Mouse (Mus musculus) v-Abl transformed pro-B cells (cell line): ENCODE results near the gene Adgrf3.

Source experiments
- in situ Hi-C, 2 experiments: fragments of 400-800 bp; cut with MboI; formaldehyde crosslinking; loops; one replicate each; pipeline ENCODE4 v1.15.1; 2025; ENCODE audit not compliant: unreplicated experiment in 2 of 2

Gene Adgrf3

DNA sequence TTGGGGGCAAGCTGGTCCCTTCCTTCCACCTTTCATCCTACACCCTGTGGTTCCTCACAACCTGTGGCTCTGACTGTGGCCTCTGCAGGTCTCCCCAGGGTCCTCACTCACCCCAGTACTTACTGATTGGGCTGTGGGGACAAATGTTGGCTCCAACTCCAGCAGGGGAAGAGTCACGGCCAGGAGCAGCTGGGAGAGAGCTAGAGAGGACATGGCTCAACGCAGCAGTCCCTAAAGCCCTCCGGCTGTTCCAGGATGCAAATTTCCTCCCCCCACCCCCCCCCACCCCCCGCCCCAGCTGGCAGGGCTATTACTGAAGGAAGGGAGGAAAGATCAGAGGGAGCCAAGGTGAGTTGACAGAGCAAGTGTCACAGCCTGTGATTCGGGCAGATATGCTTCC, at the start of gene Adgrf3:
TSS of gene Adgrf3 (minus strand) at position 230 of the 400 bp plus-strand sequence.
- in situ Hi-C loops, result loop anchor here in 1 of 2 experiments (5.0 kb wide), 1 partner anchor 818 kb away; no protein-coding TSS in a partner anchor

GRCm38 (mm10) chr5:30247666-30248065, 42.1 kb upstream of the Adgrf3 start:
- in situ Hi-C loops, result no loop called here

DNA sequence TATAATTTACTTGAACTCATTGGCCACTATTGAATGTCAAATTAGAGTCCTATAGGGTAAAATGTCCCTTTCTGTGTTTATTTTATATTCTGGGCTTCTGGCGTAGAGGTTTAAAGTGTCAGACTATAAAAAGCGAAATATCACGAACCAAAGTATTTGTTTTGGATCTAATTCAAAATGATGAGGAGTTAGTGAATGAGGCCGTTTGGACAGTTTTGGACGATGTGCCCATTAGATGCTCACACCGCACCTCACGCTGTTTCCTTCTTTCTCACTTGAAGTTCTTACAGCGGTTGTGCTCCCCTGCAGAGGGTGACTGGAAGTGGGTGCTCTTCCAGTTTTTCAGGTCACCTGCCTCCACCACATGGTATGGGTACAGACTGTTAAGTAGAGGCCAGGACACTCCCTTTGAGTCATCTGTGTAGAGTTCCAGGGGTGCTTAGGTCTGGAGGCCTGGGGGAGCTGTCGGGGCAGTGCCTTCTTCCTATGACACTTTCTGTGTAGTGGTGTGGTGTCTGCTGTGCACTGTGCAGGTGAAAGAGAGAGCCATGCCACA, 40.4 kb upstream of the Adgrf3 start:
- in situ Hi-C loops, result no loop called here

DNA sequence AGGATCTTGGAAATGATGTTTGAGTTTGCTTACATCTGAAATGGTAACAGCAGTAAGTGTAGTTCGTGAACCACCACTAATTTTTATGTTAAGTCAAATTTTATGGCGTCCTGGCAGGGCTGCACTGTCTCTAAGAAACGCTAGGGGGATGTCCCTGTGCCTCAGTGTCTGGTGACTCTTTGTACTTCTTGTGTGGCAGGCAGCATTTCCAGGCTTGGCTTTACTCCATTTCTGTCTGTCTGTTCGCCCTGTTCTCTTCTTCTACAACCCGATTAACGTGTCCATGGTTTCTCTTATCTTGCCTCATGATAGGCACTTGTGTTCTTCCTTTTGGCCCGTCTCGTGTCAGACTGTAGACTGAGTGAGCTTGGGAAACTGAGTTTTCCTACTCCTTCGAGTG, 38.2 kb upstream of the Adgrf3 start:
- in situ Hi-C loops, result no loop called here

DNA sequence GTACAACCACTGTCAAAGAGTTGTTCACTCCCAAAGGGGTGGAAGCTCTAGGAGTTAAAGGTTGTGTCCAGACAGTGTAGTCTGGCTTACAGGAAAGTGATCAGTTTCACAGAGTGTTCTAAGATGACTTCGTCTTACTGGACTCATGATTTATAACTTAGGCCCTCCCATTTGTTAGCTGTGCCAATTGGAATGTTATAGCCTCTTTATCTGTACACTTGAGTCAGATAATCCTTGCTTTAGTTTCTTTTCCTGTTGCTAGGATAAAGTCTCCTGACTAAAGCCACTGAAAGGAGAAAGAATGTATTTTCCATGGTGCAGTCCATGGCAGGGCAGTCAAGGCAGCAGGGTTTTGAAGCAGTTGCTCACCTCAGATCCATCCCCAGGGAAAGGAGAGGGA, 36.9 kb upstream of the Adgrf3 start:
- in situ Hi-C loops, result no loop called here

- in situ Hi-C loops, result no loop called here
Measured at GRCm38 (mm10) chr5:30240552-30240951, 35.0 kb upstream of the Adgrf3 start.

DNA sequence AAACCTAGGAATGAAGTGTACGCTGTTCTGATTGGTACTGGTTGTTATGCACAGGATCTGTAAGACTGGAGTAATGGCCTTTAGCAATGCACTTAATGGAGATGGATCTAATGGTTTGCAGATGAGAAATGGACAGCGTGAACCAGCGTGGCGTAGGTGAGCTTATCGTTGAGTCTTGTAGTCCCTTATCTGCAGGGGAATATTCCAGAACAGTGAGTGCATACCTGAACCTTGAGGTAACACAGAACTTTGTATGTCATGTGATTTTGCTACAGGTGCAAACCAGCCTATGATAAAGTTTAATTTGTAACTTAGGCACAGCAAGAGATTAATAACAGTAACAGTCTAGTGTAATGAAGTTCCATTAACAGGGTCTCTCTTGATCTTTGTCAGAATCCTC, 33.0 kb upstream of the Adgrf3 start:
- in situ Hi-C loops, result loop anchor here in 1 of 2 experiments (10.0 kb wide), 1 partner anchor 406 kb away; the partner anchor contains the start of gene Slc35f6

- in situ Hi-C loops, result loop anchor here in 1 of 2 experiments (10.0 kb wide), 1 partner anchor 409 kb away; the partner anchor contains the start of gene Slc35f6
Measured at GRCm38 (mm10) chr5:30235641-30236126, 30.2 kb upstream of the Adgrf3 start.

GRCm38 (mm10) chr5:30233979-30234378, 28.5 kb upstream of the Adgrf3 start:
- in situ Hi-C loops, result loop anchor here in 1 of 2 experiments (10.0 kb wide), 1 partner anchor 411 kb away; the partner anchor contains the start of gene Slc35f6

- in situ Hi-C loops, result loop anchor here in 1 of 2 experiments (10.0 kb wide), 1 partner anchor 412 kb away; the partner anchor contains the start of gene Slc35f6
Measured at GRCm38 (mm10) chr5:30233042-30233441, 27.5 kb upstream of the Adgrf3 start.

DNA sequence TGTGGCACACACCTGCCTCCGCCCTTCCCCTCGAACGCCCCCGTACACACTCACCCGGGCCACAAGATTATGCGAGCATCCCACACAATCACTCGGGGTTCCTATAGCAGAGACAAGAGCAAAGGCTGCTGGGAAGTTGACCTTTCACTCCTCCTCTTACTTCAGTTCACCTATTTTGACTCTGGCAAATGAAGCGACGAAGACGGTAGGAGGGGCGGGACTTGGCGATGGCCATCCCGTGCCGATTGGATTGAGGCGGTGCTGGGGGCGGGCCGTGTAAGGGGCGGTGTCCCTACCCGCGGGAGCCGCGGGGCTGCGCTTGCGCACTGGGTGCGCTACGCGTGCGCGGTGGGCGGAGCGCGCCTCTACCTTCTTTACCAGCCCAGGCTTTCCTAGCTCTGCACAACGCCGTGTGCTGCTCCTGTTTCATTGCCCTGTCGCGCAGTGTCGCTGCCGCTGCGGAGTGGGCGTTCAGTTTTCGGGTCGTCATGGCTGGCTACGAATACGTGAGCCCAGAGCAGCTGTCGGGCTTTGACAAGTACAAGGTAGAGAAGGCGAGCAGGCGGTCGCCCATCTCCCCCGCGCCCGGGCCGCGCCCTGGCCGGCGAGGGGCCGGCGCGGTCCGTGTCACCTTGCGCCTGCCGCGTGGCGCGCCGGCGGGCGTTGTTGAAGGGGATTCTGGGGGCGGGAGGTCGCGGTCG, 26.9 kb upstream of the Adgrf3 start, which contains the start of gene Selenoi:
TSS of gene Selenoi (plus strand) at position 311 of the 701 bp plus-strand sequence.
- in situ Hi-C loops, result loop anchor here in 1 of 2 experiments (10.0 kb wide), 1 partner anchor 412 kb away; the partner anchor contains the start of gene Slc35f6

DNA sequence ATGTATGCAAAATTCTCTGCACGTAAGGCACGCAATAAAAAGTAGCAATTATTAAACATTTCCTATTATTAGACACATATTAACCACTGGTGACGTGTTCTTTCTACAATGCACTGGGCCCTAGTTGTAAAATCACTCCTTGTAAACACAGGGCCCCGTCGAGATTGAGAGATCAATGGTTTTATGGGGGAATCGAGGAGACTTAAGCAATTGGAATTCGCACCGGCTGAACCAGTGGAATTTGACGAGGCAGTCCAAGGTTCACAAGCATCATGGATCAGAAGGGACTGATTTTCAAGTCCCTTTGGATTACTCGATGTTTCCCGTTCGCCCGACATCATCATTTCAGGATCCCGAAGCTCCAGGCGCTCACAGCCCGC, 26.4 kb upstream of the Adgrf3 start:
- in situ Hi-C loops, result loop anchor here in 1 of 2 experiments (10.0 kb wide), 1 partner anchor 413 kb away; the partner anchor contains the start of gene Slc35f6

GRCm38 (mm10) chr5:30230901-30231300, 25.4 kb upstream of the Adgrf3 start:
- in situ Hi-C loops, result loop anchor here in 1 of 2 experiments (10.0 kb wide), 1 partner anchor 414 kb away; the partner anchor contains the start of gene Slc35f6

DNA sequence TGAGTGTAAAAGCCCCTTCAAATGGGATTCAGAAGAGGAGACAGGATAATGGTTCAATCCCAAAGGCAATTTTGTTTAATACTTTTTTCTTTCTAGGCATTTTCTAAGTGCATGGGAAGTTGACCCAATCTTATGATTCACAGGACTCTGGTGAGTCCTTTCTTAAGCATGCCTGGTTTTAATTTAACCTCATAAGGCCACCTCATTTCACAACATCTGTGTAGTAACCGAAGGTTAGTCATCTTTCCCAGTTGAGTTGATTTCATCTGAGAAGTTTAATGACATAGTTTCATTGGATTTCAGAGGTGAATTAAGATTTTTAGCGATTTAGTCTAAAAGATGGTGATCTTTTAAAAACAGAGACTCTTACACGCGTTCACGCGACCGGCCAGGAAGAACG, 17.2 kb upstream of the Adgrf3 start:
- in situ Hi-C loops, result no loop called here

- in situ Hi-C loops, result no loop called here
Measured at GRCm38 (mm10) chr5:30220666-30221065, 15.1 kb upstream of the Adgrf3 start.

DNA sequence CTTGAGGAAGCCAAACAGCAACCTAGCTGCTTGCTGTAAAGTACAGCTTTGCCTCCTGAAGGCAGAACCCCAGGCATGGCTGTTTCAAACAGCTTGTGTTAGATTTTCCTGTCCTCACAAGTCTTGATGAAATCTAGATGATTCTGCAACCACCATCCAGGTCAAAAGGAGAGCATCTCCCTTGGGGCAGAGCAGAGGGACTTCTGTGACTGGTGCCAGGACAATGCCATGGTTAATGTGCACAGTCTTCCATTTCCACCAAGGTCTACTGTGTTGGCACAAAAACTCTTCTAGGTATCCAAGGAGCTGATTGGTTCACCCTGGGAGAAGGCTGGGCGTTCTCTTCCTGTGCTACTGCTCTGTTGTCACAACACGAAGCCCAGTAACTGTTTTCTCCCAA, 14.2 kb upstream of the Adgrf3 start:
- in situ Hi-C loops, result loop anchor here (10.0 kb wide), 2 partner anchors 415 to 425 kb away; partner anchors contain the start of gene Slc35f6 (in 1 of the 2)

GRCm38 (mm10) chr5:30215970-30216369, 10.4 kb upstream of the Adgrf3 start:
- in situ Hi-C loops, result loop anchor here (10.0 kb wide), 2 partner anchors 419 to 429 kb away; partner anchors contain the start of gene Slc35f6 (in 1 of the 2)

DNA sequence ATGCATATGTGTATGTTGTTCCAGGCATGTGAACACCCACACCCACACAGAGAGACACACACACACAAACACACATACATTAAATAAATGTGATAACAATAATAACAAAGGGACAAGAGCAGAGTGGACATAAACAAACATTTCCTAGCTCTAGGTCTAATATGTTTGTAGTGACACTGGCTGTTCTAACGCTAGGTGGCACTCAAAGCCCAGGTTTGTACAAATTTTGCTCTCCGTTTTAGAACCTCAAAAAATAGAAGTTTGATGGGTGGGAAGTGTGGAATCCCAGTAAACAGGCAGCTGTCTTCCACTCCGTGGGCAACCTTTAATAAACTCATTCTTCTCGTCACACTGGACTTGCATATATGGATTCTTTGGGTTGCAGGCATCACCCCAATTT, 9.4 kb upstream of the Adgrf3 start:
- in situ Hi-C loops, result loop anchor here (5.0 to 10.0 kb wide), 3 partner anchors 267 to 430 kb away; partner anchors contain the start of gene Slc35f6 (in 1 of the 2)

DNA sequence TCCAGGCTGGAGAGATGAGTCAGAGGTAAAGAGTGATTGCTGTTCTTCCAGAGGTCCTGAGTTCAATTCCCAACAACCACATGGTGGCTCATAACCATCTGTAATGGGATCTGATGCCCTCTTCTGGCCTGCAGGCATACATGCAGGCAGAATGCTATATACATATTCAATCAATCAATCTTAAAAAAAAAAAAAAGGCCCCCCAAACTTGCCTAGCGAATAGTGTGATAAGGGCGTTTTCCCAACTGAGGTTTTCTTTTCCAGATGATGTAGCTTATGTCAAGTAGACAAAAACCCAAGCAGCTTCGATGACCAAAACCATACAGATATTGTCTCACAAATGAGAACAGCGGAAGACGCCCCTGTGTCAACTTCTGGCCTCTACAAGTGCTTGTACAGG, 5.2 kb upstream of the Adgrf3 start:
- in situ Hi-C loops, result loop anchor here (5.0 to 10.0 kb wide), 3 partner anchors 272 to 434 kb away; partner anchors contain the start of gene Slc35f6 (in 1 of the 2)

GRCm38 (mm10) chr5:30207276-30207675, 1.8 kb upstream of the Adgrf3 start:
- in situ Hi-C loops, result loop anchor here in 1 of 2 experiments (5.0 kb wide), 1 partner anchor 820 kb away; no protein-coding TSS in a partner anchor

- in situ Hi-C loops, result loop anchor here in 1 of 2 experiments (5.0 kb wide), 1 partner anchor 818 kb away; no protein-coding TSS in a partner anchor
Measured at GRCm38 (mm10) chr5:30205034-30205433, 488 bp downstream of the Adgrf3 start.
